Mouse (Mus musculus) yolk sac, embryonic 10.5 days (tissue): ENCODE measurements around the gene Creb3l2.
"Not testable (repeated sequence)": the region's sequence is repeated elsewhere in the genome, so short reads cannot be mapped to it uniquely, and the experiment has no call there.

Experiments
- DNase-seq: peaks from one replicate; pipeline ENCODE4 v3.0.0-alpha.2; 2017; ENCODE audit warnings: low spot score

Creb3l2 gene

DNA sequence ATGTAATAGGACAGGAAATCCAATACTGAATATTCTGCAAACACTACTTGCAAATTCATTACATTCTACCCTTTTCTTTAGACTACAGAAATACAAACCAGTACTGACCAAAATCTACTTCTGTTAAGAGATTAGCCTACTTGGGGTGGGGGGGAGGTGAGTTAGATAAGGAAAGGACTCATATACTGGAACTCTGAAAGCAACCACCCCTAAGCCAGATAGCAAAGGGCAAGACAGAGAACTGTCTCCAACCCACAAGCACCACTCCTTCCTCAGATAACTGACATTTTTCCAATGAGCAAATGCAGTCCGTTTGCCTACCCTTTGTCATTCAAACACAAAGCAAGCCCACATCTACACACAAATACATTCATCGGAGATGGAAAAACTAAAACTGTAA lies 32.1 kb downstream of the Creb3l2 start:
- no peak for DNase-seq

DNA sequence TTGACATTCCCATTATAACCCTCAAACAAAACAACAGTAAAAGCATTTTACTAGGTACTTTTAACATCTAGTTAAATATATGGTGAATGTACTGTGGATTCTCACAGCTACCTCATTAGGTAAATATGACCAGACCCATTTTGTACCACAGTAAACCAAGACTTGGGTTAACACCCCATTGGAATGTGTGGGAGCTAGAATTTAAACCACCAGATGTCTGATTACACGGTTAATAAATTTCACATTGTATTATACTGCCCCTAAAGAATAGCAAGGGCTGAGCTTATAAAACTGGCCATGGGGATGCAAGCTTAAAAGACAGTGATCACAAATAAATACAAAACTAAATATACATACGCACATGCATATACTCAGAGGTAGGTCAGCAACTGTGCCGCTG lies 34.1 kb downstream of the Creb3l2 start:
- no peak for DNase-seq

DNA sequence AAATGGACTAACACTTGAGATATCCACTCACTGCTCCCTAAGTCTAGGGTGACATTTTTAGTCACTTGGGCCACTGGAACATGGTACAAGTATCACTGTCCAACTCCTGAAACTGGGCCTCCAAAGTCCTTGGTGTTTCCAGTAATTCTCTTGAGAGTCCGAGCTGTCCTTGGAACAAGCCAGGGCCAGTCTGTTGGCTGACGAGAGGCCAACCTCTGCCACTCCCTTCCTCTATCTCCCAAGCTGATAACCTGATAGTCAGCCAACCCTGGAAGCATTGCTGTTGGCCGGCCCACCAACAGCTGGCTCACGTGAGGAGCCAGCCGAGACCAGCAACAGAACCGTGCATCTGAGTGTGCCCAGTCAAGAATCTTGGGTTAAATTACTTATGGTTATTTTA lies 35.0 kb downstream of the Creb3l2 start:
- no peak for DNase-seq

DNA sequence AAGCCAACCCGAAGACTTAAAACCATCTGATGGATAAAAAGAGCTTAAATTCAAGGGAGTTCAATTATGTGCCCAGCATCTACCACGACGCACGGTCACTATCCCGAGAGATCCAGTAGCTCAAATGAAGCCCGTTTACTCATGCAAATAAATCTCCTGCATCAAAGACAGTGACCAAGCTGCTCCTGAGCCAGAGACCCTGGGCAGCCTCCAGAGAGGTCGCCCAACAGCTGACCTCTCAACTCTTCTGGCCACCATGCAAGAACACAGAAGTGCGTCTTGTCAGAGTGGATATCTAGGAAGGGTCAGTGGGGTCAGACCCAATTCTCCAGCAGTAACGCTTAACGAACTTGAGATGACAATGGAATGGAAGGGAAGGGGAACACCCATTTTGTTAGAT lies 35.9 kb downstream of the Creb3l2 start:
- no peak for DNase-seq

DNA sequence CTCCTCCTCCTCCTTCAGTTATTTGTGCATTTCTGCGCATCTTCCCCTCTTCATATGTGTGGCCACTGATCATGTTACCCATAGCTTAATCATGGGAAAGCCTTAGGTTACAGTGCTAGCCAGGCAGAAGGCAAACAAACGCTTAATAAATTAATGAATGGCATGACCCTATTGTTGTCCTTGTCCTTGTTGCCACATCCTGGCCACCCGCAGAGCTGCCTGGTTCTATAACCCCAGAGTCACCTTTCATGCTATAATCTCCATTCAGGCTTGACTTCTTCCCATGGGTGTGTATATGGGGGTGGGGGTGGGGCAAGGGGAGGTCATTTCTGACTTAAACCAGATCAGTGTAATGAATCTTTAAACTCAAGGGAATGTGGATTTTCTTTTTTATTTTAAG lies 37.6 kb downstream of the Creb3l2 start:
- DNase-seq, result no peak

DNA sequence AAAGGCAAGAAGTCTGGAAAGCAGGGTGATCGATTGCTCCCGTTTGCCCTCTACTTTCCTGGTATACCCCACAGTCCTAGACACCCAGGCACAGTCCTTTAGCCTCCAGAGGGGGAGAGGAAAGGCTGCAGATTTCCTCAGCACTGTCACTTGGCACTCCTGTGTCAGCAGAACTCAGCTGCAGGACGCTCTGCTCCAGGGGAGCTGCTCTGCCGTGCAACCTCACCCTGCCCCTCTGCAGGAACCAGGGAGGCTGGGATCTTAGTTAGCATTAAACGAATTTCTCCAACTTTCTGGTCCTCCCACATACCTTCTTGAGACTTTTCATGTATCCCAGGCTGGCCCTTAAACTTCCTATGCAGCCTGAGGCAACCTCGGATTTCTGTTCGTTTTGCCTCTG lies 40.0 kb downstream of the Creb3l2 start:
- DNase-seq, result no peak

DNA sequence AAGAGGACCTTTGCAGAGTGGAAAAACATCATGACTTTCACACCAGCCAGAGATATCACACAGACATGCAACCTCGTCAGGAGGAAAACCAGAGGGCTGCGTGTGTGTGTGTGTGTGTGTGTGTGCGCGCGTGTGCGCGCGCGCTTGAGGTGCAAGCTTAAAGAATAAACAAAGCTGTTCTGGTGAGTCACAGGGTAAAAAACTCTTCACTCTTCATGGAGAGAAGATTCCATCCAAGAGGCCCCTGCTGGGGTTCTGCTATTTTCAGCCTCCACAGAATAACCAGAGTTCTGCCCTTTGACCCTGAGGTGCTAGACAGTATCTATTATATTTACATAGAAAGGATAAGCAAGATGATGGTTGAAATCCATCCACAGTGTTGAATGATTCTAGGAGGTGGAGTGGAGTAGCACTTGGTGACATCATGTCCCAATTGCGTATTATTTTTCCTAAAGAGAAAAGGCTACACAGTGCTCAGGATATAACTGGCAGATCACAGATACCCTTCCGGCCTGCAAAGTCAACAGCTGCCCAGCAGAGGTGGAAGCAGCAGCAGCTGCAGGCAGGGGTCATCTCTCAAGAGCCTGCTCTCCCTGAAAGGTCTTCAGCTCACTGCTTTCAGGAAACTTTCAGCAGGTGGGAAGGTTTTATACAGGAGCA lies 41.0 kb downstream of the Creb3l2 start:
- DNase-seq, result peak; percentile 86

DNA sequence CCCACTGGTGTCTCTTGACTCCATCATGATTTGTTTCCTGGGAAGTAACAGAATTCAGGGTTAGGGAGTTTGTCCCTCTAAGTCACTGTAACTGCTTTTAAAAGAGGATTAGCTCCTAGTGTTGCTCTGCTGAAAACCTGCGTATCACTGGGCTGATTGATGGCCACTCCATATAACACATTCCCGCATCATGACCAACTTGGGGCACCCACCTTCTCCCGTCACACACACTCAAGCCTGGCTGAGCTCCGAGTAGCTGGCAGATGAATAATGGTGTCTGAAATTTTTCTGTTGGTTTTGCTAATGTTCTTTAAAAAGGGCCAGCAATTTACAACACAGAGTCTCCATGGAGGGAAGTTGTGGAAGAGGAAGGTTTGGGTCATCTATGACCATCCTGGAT lies 41.8 kb downstream of the Creb3l2 start:
- no peak for DNase-seq

DNA sequence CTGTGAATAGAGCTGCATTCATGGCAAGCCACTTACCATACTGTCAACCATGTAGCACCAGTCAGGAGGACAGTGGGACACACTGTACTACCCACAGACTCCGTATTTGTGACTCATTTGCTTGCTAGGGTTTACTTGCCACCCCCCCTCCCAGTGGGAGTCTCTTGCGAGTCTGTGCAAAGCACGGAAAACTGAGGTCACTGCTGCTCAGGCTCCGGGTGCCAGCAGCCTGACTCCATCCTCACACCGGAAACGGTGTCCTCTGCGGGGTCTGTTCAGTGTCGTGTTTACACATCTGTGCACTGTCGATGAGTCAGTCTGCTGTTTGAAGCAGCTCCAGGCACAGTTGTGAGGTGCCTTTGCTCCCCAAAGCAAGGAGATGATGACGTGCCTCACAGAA lies 43.0 kb downstream of the Creb3l2 start:
- DNase-seq, result peak; percentile 53

DNA sequence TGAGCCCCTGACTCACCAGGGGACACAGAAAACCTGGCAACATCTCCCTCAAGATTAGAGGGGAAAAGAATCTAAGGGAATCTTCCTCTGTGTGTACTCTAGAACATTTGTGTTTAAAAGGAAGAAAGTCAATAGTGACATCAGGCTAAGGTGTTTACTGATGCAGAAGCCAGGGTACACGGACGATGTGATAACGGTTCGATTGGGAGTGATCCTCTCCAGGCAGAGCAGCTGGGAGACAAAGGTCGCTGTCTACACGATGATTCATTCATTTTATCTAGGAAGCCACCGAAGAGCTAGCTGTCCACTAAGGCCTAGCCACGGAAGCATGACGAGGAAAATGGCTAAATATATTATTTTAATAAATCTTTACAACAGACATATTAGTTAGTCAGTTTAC lies 44.0 kb downstream of the Creb3l2 start:
- DNase-seq, result peak; percentile 76

DNA sequence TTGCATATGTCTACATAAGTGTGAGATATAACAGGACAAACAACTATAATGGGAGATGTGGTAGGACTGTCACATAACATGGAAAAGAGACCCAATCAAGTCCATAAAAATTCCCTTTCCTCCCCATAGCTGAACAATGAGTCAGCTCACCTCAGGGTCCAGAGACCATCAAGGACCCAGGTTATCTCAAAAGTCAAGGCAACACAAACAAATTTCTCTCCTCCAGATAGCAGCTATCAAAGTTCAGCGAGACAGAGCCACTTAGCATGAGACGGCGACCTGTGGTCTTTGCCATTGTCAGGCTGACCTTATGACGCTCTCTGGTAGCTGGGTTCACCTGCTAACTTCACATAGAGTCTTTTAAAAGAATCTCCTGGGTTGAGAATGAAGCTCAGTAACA lies 44.7 kb downstream of the Creb3l2 start:
- peak; percentile 75 for DNase-seq

DNA sequence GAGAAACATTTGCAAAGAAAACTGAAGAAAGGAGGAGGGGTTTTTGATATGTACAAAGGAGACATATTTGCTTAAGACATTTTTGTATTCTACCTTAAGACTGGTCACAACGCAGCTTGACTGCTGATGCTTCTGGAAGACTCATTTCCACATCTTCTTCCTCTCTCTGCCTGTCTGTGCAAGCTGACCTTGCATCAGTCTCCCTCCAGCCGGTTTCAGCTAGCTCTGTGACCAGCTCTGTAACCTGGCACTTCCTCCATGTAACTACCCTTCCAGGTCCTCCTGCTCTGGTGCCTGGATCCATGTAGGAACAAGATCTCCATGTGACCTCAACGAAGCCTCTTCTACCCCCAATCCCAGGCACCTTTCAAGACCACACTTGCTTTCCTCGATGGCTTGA lies 45.8 kb downstream of the Creb3l2 start:
- DNase-seq, result no peak

DNA sequence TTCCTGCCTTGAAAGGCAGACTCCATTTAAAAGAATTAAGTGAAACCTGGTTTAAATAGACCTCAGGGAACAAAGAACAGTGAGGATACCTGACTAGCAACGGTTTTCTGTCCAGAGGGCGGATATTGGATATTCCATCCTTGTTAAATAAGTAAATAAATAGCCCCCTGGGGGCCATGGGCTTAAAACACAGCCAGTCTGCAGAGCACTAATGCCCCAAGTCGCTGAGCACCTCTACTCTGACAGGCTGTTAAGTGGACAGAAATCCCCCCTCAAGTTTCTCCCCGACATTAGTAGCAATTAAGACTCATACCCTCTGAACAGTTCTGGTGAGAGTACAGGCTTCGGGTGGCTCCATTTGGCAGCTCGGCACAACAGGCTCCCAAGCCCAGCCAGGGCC lies 48.7 kb downstream of the Creb3l2 start:
- DNase-seq, result no peak

DNA sequence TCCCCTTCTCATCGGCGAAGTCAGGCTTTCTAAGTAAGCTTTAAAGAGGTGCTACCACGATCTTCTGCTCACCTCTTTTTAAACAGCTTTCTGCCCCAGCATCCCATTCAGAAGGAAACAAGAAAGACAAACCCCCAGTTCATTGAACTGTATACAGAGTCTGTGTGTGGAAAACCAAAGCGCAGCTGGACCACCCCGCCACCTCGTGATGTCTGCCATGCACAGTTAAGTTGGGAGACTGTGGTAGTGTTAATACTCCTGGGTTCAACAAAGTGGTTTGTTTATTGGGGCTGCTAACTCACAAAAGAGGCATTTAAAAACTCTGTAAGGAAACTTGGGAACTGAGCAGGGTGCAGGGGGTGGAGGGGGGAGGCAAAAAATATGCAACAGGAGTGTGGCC lies 49.7 kb downstream of the Creb3l2 start:
- no peak for DNase-seq

DNA sequence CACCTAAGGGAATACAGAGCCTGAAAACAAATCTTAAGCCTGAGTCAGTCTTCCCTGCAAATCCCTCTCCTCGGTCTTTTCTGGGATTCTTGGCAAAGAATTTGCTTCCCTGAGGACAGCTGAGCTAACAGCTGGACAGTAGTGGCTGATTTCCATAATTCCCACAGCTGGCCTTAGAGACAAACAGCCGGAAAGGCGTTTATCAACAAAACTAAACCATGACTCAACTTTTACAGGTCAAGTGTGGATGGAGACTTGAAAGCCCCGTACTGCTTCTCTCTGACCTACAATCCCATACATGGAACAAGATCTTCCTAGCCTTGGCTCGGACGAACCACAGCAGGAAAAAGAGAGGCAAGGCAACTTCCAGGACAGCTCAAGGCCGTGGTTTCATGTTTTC lies 50.6 kb downstream of the Creb3l2 start:
- no peak for DNase-seq

DNA sequence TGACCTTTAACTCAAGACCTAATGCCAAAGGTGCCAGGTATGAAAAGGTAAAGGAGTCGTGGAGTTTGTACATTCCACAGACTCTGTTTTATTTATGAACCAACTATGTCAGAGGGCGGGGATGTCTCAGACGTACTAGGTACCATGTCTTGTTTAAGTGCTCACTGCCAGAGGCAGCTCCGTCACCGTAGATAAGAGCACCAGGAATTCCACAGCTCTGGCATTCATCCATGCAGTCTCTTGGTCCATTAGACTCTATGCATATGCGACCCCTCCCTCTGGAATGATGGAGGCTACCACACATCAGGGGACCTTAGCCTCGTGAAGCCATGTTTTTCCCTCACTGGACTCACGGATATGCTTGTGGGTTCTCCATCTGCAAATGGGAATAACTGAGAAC lies 53.0 kb downstream of the Creb3l2 start:
- no peak for DNase-seq

DNA sequence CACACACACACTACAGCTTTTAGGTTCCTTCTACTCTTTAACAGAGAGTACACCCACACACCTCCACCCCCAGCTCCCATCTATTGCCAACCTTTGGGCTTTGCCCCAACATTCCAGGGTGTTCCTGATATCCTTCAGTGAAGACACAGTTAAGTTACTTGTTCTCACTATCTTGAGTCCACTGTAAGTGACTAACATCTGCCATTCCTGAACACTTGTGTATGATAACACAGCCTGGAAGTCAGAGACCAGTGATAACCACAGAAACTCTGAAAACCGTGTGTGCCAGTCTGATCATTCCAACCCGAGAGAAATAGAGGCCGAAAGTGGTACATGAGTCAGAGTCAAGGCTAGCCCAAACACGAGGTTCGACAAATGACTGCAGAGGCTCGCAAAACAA lies 53.4 kb downstream of the Creb3l2 start:
- DNase-seq, result no peak

DNA sequence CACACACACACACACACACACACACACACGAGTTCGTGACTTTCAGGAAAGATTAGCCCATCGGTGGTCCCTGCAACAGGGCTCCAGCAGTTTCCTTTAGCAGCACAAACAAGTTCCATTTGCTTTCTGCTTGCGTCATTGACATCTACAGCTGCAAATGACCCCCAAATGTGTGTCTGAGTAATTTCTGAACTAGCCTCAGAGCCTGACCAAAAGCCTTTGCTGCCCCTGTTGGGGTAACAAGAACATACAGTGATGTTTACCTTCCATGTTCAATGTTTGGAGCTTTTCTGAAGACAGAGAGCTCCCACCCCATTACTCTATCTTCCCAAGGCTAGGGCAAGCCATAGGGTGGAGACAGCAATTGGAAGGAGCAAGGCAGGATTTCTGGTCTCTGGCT lies 54.7 kb downstream of the Creb3l2 start:
- DNase-seq, result no peak

DNA sequence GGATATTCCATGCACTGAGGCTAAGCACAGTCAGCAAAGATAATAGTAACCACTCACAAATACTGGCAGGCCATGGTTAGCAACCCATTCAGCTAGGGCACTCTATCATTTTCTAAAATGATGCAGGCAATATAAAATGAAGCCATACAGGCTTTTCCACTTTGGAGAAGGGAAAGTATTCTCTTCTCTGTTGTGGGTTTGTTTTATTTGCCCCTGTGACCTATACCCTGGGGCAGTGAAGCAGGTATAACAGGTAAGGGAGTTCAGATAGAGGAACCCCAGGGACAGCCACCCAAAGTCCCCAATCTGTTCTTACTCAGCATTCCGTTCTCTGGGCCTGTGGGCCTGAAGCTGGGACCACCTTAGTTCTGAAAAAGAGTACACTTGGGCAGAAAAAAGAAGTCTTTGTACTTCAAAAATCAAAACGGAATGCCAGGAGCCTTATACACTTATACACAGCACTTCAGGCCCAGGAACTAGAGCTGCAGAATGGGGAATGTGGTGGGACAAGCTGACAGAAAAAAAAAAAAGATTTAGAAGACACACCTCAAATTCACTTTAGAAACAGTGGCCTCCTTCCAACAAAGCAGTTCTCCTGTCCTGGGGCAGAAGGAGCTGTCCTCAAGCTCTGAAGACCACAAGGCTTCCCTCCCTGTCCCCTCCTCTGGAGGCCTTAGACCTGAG lies 56.2 kb downstream of the Creb3l2 start:
- DNase-seq, result no peak

DNA sequence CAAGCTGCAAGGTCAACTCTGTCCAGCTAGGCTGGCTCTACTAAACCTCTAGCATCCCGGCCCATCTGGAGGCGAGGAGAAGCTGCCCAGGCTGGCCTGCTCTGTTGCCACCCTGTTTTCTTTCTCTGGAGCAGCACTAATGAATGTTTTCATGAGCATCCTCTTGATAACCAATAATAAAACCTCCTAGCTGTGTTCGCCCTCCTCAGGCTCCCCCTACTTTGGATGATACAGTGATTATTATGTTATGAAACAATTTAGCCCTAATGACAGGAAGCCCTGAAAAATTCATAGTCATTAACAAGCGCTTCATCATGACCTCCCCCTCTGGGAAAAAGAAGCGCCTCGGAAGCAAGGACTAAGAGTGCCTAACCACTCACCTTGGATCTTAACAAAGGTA lies 59.2 kb downstream of the Creb3l2 start:
- DNase-seq, result no peak

DNA sequence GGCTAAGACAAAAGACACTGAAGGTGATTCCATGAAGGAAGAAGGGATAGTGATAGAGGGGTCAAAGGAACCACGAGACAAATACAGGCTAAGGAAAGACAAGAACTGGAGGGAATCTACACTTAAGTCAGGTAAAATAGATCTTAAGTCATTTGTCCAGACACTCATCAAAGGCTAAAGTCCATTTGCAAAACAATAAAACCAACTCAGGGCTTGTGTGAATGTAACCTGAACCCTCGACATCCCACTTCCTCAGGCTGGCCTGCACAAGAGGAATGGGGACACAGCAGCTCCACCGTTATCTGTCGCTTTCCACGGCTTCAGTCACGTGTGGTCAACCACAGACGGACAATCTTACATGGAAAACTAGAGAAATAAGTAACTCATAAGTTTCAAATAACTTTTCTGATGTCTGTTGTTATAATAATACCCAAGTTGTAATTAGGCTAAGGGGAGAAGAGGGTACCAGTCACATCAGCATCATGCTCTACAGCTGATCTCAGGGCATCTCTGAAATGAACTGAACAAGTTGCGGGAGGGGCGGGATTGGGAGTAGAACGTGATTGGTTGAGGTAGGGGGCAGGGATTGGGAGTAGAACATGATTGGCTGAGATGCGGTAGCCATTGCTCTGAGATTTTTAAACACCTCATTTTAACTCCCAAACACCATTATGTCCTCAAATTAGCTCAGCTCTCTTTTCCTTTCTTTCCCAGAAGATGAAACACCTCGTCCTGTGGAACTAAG lies 63.9 kb downstream of the Creb3l2 start:
- no peak for DNase-seq

DNA sequence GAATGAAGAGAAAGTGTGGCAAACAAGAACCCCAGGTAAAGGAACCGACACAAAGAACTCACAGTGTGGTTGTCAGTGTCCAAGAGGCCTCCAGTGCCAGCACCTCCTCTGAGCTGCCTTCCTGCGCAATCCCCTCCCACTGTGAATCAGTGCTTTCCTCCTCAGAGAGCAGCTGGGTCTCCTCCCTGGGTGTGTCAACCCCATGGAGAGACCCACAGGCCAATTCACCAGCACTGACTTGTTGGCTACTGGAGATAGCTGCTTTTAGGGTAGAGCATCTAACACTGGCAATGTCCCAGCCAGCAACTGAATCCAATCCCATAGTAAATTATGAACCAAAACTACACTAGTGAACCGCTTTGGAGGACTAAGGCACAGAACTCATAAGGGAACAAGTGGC lies 64.6 kb downstream of the Creb3l2 start:
- not testable (repeated sequence) for DNase-seq

DNA sequence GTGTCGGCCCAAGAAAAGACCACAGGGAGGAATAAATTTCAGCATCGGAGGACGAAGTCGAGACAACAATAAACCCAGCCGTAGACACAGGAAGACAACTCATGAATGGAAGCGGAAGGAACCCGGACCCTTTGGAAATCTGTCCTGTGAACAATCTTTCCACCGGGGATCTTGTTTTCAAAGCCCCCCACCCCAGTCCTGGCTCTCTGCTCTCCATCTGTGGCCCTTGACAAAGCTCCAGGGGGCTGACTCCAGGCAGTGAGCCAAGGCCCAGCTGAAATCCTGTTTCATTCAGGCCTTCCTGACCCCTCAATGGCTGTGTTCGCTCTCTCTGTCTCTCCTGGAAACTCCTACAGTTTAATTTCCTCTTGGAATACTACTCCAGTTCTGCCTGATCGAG lies 66.5 kb downstream of the Creb3l2 start:
- no peak for DNase-seq

DNA sequence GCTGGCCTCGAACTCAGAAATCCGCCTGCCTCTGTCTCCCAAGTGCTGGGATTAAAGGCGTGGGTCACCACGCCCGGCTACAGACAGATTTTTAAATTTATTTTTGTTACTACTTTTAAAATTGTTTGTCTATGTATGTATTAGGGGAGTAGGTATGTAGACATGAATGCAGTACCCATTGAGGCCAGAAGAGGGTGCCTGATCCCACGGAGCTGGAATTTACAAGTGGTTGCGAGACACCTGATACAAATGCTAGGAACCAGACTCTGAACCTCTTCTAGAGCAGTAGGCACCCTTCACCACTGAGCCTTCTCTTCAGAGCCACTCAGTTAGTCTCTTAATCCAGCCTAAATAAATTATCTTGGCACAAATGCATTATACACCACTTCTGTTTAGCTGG lies 70.6 kb downstream of the Creb3l2 start:
- DNase-seq, result no peak
